Mouse (Mus musculus): ENCODE data around the gene Mrpl32. TPM values are rescaled to one million over a fixed set of nuclear protein-coding genes. Genes with fewer than 3 reads are reported as not detected.

Mrpl32 gene
- total RNA-seq (2014; rRNA removed; ENCODE audit: low replicate concordance) = 17.9 and 18.3 TPM in 2 replicates
- polyA plus RNA-seq (2015; fragmentation: Nextera tagmentation; extraction: Ambion mirVana) = 141 and 150 TPM in 2 replicates

DNA sequence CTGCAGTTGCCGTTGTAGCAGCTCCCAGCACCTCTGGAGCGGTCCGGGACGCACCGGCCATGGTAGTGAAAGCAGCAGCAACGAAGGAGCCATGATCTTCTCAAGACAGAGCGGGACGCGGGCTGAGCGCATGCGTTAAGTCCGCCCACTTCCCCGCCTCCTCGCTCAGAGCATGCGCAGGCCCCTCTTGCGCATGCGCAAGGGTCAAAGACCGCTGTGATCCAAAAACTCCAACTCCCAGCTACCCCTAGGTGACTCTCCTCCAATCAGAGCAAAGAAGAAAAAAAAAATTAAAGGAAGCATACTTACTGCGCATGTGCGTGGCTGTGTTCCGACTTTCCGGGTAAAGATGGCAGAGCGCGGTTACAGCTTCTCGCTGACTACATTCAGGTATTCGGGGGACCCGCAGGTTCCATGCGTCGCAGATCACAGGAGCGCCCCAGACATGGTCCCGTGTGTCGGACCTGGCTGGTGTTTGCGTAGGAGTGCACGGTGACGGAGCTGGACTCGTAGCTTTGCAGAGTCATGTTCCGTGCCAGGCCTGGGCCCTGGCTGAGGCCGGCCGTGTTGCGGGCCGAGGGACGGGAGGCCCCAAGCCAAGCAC is at the start of gene Mrpl32, which contains the start of gene Psma2:
Mrpl32 (minus strand) TSS at position 240 of the 604 bp plus-strand sequence.
Psma2 (plus strand) TSS at position 315 of the 604 bp plus-strand sequence.
- TF ChIP-seq CTCF (IDR thresholded peaks at IDR 0.05; ENCODE audit: low read depth) (no peak), EP300 (IDR thresholded peaks at IDR 0.05; ENCODE audit: low read depth) (no peak)
- peaks cover 23% of the 10 kb centered on the region for H3K36me3 ChIP-seq (replicated peaks; ENCODE audit: control insufficient read depth, insufficient read depth, low read length)
- peak within 1 kb of the TSS; percentile 78 for H3K4me2 ChIP-seq (ENCODE audit: low read depth, low read length)
- H3K27ac ChIP-seq (ENCODE audit: low read depth) = peak within 1 kb of the TSS; percentile 83
- WGBS = under 1% methylated on average over 42 of the region's 42 CpGs
- peak; percentile 100 for ATAC-seq (ENCODE audit: insufficient read depth, low read depth)
- peak within 1 kb of the TSS; percentile 96 for H3K4me3 ChIP-seq (ENCODE audit: low read depth, low read length)
- peak; percentile 99 for DNase-seq (ENCODE audit: low spot score)
- peak within 1 kb of the TSS; percentile 94 for H3K9ac ChIP-seq (replicated peaks; ENCODE audit: low read depth, low read length)
- no peaks in the 10 kb centered on the region for H3K27me3 ChIP-seq (ENCODE audit: control insufficient read depth, insufficient read depth, low read length)
- no peaks in the 10 kb centered on the region for H3K9me3 ChIP-seq (replicated peaks; ENCODE audit: control insufficient read depth, low read length)
- H3K4me1 ChIP-seq (ENCODE audit: control insufficient read depth, insufficient read depth) = peaks cover 4% of the 10 kb centered on the region; the same call in 1 of the 2 replicates

DNA sequence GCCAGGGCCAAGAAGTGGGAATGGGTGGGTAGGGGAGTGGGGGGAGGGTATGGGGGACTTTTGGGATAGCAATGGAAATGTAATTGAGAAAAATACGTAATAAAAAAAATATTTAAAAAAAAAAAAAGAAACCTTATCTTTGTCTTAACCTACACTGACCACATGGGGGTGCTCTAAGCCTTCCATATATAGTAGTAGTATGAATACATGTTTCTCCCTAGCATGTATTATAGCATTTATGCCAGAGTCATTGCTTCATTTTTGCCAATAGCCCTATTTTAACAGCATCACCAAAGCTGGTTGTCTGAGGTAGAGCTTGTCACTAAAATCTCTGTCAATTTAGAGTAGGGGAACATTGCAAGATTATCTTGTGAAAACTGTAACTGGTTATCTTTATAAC is 36.3 kb upstream of the Mrpl32 start:
- WGBS = 32% methylated on average over 1 of the region's 1 CpGs
- ATAC-seq (ENCODE audit: insufficient read depth, low read depth) (no peak), DNase-seq (ENCODE audit: low spot score) (peak; percentile 22)
- Histone ChIP-seq H3K27ac (ENCODE audit: low read depth) (no peak overlapping the region), H3K36me3 (replicated peaks; ENCODE audit: control insufficient read depth, insufficient read depth, low read length) (no peaks in the 10 kb centered on the region), H3K9ac (replicated peaks; ENCODE audit: low read depth, low read length) (no peak overlapping the region), H3K27me3 (ENCODE audit: control insufficient read depth, insufficient read depth, low read length) (no peaks in the 10 kb centered on the region), H3K4me1 (ENCODE audit: control insufficient read depth, insufficient read depth) (no peaks in the 10 kb centered on the region), H3K9me3 (replicated peaks; ENCODE audit: control insufficient read depth, low read length) (no peaks in the 10 kb centered on the region), H3K4me2 (ENCODE audit: low read depth, low read length) (no peak overlapping the region), H3K4me3 (ENCODE audit: low read depth, low read length) (no peak overlapping the region)
- TF ChIP-seq EP300 (IDR thresholded peaks at IDR 0.05; ENCODE audit: low read depth) = no peak
- peak; percentile 41 for TF ChIP-seq CTCF (IDR thresholded peaks at IDR 0.05; ENCODE audit: low read depth)

DNA sequence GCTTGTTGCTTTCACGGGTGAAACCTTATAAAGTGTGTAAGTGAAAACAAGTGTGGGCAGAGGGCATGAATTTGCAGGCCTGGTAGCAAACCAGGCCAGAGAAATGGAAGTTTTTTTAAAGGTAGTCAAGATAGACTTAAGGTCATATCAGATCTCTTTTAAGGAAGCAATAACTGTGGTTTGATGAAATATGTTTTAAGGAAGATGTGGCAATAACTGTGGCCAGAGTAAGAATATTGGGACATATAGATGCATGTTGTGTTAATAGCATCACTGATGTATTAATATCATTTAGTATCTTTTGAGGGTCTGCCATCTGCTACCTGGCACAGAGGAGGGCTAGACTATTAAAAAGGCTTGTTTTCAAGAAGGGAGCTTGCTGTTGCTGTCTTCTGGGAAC is 27.0 kb upstream of the Mrpl32 start:
- ATAC-seq (ENCODE audit: insufficient read depth, low read depth) = no peak
- H3K4me3 ChIP-seq (ENCODE audit: low read depth, low read length) = no peak overlapping the region
- TF ChIP-seq EP300 (IDR thresholded peaks at IDR 0.05; ENCODE audit: low read depth) (no peak), CTCF (IDR thresholded peaks at IDR 0.05; ENCODE audit: low read depth) (no peak)
- no peak overlapping the region for H3K27ac ChIP-seq (ENCODE audit: low read depth)
- H3K4me1 ChIP-seq (ENCODE audit: control insufficient read depth, insufficient read depth) = no peaks in the 10 kb centered on the region
- H3K9me3 ChIP-seq (replicated peaks; ENCODE audit: control insufficient read depth, low read length) = no peaks in the 10 kb centered on the region
- no peaks in the 10 kb centered on the region for H3K27me3 ChIP-seq (ENCODE audit: control insufficient read depth, insufficient read depth, low read length)
- DNase-seq (ENCODE audit: low spot score) = no peak
- peaks cover 26% of the 10 kb centered on the region for H3K36me3 ChIP-seq (replicated peaks; ENCODE audit: control insufficient read depth, insufficient read depth, low read length)
- H3K4me2 ChIP-seq (ENCODE audit: low read depth, low read length) = no peak overlapping the region
- no peak overlapping the region for H3K9ac ChIP-seq (replicated peaks; ENCODE audit: low read depth, low read length)
- WGBS = 61% methylated on average over 1 of the region's 1 CpGs

DNA sequence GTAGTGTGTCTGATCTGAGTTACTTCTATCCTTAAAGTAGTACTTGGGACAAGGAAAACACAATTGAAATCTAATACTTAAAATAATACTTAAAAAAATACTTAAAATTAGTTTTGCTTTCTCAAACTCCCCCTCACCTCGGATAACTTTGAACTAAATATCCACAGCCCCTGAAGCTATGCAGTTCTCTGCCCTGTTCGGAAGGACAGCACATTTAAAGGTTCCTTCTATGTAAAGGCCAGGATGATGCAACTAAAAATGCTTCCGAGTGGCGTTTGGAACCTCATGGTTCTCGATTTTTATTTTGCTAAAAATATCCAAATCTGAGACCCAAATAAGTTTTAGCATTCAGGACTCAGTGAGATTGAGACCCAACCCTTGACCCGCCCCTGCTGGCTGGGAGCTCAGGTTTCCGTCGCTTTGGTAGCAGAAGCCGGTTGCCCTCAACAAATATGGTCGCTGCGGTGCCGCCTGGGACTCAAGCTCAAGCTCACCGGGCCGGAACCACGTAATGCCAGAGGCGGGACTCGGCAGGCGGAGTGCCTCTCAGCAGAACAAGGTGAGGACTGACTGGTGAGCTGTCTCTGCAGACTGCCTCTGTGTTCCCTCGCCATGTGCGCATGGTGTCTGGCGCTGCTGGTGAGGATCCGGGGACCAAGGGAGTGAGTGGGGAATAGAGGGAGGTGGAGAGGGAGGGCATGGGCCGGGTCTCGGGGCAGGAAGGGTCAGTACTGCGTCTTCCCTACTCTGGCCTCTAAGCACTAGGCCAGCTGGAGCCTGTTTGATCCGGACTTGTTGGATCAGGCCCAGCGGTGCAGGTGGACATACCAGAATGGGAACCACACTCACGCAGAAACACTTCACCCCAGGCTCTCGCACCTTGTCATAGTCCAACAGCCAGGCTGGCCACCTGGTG is 17.0 kb upstream of the Mrpl32 start, which contains the start of gene AW209491:
AW209491 (plus strand) TSS at position 429 of the 916 bp plus-strand sequence.
- Histone ChIP-seq H3K4me1 (ENCODE audit: control insufficient read depth, insufficient read depth) (peaks cover 6% of the 10 kb centered on the region; the same call in 1 of the 2 replicates), H3K36me3 (replicated peaks; ENCODE audit: control insufficient read depth, insufficient read depth, low read length) (peaks cover 28% of the 10 kb centered on the region), H3K4me3 (ENCODE audit: low read depth, low read length) (peak within 1 kb of the TSS; percentile 71), H3K9me3 (replicated peaks; ENCODE audit: control insufficient read depth, low read length) (no peaks in the 10 kb centered on the region), H3K4me2 (ENCODE audit: low read depth, low read length) (peak within 1 kb of the TSS; percentile 79), H3K9ac (replicated peaks; ENCODE audit: low read depth, low read length) (peak within 1 kb of the TSS; percentile 70), H3K27ac (ENCODE audit: low read depth) (peak within 1 kb of the TSS; percentile 75), H3K27me3 (ENCODE audit: control insufficient read depth, insufficient read depth, low read length) (no peaks in the 10 kb centered on the region)
- ATAC-seq (ENCODE audit: insufficient read depth, low read depth) = peak; percentile 97
- under 1% methylated on average over 29 of the region's 29 CpGs for WGBS
- TF ChIP-seq CTCF (IDR thresholded peaks at IDR 0.05; ENCODE audit: low read depth) = no peak; the same call in 1 of the 2 replicates
- no peak for TF ChIP-seq EP300 (IDR thresholded peaks at IDR 0.05; ENCODE audit: low read depth)
- peak; percentile 94 for DNase-seq (ENCODE audit: low spot score)

DNA sequence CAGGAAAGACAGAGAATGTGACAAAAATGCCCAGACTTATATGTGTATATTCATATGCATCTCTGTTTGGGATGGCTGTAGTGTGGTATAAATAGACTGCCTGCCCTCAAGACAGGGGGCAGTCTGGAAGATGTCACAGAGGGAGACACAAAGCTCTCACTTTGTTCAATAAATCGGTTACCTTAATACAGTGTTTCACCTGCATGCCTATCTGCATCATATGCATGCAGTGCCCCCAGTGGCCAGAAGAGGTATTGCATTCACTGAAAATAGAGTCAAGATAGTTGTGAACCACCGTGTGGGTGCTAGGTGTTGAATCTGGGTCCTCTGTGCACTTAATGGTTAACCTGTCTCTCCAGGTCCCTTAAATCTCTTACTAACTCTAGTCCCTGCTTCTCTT is 5.8 kb upstream of the Mrpl32 start:
- H3K36me3 ChIP-seq (replicated peaks; ENCODE audit: control insufficient read depth, insufficient read depth, low read length) = peaks cover 52% of the 10 kb centered on the region
- no peaks in the 10 kb centered on the region for H3K4me1 ChIP-seq (ENCODE audit: control insufficient read depth, insufficient read depth)
- H3K4me2 ChIP-seq (ENCODE audit: low read depth, low read length) = no peak overlapping the region
- H3K27ac ChIP-seq (ENCODE audit: low read depth) = no peak overlapping the region
- ATAC-seq (ENCODE audit: insufficient read depth, low read depth) = no peak
- H3K9me3 ChIP-seq (replicated peaks; ENCODE audit: control insufficient read depth, low read length) = no peaks in the 10 kb centered on the region
- H3K4me3 ChIP-seq (ENCODE audit: low read depth, low read length) = no peak overlapping the region
- H3K27me3 ChIP-seq (ENCODE audit: control insufficient read depth, insufficient read depth, low read length) = no peaks in the 10 kb centered on the region
- WGBS = 19% methylated on average over 2 of the region's 2 CpGs
- H3K9ac ChIP-seq (replicated peaks; ENCODE audit: low read depth, low read length) = no peak overlapping the region
- TF ChIP-seq CTCF (IDR thresholded peaks at IDR 0.05; ENCODE audit: low read depth) (peak; percentile 92), EP300 (IDR thresholded peaks at IDR 0.05; ENCODE audit: low read depth) (no peak)
- DNase-seq (ENCODE audit: low spot score) = peak; percentile 13
